Mouse (Mus musculus) left cerebral cortex, postnatal 14 days (tissue): ENCODE results near the gene Bhlhe40. TPM values are rescaled to one million over a fixed set of nuclear protein-coding genes. Genes with fewer than 3 reads are reported as not detected.

Experiments used
- DNase-seq, 2 experiments: peaks; one replicate each; pipeline ENCODE4 v3.0.0; 2021 to 2022; ENCODE audit warnings: low spot score in 2 of 2, mixed read lengths in 1 of 2
- intact Hi-C: fragments of 180-260 bp; cut with DNase I; formaldehyde crosslinking; loops from one replicate; pipeline ENCODE4 v1.15.1; 2025
- total RNA-seq, 2 experiments: library from RNA; stranded (reverse); gene quantifications; 2 replicates each; pipeline ENCODE4 v1.2.3; 2021

Gene Bhlhe40
- total RNA-seq, 2 experiments from 2014 or later: 55.2 to 77.3 TPM

DNA sequence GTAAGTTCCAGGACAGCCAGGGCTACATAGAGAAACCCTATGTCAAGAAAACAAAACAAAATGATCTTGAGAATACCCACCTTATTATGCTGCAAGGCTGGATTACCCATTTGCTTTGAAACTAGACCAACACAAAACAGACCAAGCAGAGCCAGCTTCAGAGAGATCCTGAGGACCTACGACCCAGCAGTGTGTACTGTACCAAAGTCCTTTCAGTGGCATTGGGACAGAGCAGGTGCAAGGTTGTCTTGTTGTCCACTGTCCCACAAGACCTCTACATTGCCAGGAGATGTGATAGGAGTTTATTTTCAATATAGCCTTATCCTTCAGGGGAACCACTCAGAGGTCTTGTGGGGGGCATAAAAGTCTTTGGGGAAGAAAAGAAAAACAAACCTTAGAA is 22.7 kb downstream of the Bhlhe40 start:
- no peak for DNase-seq
- intact Hi-C loops: no loop called here

DNA sequence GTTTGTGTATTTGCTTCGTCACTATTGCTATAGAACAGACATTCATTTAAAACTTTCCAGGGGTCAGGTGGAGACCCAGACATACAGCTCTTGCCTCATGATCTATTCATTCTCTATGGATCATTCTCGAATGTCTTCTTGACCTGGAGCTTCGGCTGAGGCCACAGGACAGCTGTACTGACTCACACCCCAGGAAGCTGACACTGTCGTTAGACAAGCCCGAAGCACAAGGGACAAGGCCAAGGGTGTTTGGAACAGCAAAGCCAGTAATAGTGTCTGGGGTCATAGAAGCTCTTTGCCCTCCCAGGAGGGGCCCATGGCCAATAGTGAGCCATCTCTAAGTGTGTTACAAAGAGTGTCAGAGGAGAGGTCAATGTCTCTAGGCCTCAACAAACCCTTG is 24.0 kb downstream of the Bhlhe40 start:
- no peak for DNase-seq

DNA sequence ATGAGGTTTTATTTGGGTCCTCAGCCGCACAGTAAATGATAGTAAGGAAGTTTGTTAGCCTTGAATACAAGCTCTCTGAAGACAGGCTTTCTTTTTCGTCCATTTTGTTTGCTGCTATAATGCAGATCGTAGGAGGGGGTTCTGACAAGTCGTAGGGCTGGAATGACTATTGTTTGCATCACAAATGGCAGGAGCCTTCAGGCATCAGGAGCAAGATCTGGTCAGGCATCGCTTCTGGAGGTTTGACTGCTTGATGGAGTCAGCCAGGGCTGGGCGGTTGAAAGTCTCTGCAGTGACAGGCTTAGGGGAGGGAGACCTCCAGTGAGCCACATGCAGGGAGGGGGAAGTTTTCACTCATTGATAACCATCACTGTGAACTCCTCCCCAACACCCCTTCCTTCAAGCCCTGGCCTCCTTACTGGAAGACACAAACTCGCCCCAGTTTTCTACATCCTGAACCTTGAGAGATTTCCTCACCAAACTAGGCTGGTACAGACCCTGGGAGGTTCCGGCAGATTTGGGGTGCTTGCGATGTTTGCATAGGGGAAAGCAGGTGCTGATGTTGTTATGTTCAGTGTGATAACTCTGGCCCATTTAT is 25.4 kb downstream of the Bhlhe40 start:
- no peak for DNase-seq
- intact Hi-C loops: no loop called here

More for the DNA sequence above, 24.0 kb downstream of the Bhlhe40 start:
- intact Hi-C loops: no loop called here

DNA sequence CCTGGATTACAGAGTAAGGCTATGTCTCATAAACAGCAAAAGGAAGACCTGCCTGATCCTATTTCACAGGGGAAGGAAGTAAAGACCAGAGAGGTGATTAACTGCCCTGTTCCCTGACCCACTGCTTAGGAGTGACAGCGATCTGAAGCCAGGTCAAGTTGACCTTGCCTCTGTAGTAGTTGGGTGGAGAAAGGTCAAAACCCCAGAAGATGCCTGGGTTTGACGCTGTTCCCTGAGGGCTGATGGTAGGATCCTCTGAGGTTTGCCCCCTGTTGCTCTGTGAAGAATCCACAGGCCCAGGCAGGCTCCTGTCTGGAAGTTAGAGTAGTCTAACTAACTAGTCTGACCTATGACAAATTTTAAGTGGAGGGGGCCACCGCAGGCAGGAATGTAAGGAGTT is 26.5 kb downstream of the Bhlhe40 start:
- intact Hi-C loops: no loop called here
- DNase-seq: no peak

DNA sequence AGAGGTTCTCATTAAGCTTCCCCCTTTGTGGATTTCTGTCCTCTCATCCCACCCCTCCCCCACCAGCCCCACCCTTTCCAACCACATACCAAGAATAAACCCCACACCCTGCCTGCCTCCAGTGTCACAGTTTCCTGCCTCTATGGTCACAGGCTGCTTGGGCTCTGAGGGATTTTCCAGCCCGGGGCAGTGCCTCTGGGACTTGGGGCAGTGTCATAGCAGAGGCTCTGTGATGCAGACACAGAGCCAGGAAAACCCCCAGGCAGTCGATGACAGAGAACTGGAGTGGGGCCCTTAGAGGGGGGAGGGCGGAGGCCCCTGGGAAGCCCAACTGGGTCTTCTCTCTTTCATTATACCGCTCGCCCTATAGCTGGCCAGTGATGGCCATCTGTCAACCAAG is 27.9 kb downstream of the Bhlhe40 start:
- intact Hi-C loops: no loop called here
- no peak for DNase-seq

DNA sequence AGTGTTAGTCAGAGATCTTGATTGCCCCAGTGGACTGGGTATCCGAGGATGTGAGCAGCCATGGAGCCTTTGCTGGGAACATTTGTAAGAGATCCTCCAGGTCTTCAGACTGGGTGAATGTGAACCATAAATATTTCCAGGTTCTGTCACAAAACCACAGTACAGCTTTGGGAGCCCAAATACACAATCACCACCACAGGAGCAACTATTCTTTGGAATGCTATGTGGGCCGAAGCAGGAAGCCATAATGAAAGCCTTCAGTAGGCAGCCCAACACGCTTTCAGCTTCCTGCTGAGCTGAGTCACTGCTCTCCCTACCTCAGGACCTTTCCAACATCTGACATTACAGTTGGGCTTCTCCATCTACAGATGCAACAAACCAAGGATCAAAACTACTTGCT is 32.6 kb downstream of the Bhlhe40 start:
- intact Hi-C loops: no loop called here
- no peak for DNase-seq

DNA sequence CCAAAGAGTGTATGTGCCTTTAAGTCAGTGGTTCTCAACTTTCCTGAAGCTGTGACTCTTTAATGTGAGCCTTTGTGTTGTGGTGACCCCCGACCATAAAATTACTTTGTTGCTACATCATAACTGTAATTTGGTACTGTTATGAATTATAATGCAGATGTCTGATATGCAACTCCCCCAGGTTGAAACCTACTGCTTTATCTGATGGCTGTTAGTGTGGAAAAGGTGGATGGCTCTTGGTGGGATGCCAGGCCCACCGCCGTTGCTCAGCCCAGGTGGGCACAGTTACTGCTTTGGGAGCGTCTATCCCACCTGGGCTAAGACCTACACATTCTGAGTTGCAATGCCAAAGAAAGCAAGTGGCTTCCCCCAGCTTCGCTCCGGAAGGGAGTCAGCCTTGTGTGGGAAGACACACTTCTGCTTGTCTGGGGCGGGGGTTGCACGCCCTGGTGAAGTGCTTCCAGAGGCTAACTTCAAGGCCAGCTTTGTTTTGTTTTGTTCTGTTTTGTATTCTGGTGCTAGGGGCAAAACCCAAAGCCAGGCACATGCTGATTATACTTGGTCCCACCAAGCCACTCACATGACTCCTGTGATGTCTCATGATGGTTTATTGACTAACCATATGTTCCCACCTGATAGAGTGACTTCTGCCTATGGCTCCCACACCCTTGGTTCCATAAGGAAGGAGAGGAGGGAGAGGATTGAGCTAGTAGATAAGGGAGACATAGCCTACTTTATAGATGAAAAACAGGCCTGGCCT is 34.7 kb downstream of the Bhlhe40 start:
- intact Hi-C loops: no loop called here
- no peak for DNase-seq

DNA sequence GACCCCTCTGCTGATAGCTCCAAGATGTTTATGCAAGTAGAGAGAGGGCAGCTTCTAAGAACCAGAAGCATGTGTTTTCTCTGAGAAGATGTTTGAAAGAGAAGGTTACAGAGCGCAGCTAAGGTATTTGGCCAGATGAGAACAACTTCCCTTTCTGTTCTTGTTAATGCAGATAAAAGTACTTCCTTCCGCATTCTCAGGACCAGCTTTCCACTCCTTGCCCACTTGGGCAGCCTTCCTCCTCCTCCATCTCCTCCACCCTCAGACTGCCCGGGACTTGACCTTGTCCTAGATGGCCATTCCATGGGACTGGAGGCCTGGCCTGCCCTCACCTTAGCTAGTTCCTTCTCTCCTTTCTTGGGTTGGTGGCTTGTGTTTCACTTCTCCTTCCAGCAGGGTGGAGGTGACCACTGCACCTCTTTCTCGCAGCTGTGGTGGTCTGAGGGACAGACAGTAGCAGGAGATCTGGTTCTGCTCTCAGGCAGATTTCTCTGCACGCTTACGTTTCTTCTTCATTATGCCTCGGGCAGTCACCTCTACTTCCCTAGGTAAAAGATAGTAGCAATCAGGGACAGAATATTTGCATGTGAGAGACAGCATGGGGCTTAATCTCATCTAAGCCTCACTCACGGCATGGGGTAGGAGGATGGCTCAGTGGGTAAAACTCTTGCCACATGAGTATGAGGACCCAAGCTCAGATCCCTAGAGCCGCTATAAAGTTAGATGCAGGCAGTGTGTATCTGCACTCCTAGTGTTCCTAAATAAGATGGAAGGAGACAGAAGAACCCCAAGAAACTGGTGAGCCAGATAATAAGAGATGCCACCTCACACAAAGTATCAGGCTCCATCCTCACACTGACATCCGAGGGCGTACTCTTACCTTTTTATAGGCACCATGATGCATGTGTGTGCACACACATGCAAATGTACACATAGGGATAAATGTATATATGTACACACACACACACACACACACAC is 35.7 kb downstream of the Bhlhe40 start:
- intact Hi-C loops: no loop called here
- no peak for DNase-seq

DNA sequence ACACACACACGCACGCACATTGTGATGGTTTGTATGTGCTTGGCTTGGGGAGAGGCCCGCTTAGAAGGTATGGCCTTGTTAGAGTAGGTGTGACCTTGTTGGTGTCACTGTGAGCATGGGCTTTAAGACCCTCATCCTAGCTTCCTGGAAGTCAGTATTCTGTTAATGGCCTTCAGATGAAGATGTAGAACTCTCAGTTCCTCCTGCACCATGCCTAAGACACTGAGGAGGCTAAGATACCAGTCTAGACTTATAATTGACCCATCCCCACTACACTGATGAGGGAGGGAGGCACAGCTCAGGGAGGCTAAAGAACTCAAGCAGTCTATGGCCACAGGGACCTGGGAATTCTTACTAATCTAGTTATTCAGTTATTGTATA is 36.4 kb downstream of the Bhlhe40 start:
- intact Hi-C loops: no loop called here
- no peak for DNase-seq

DNA sequence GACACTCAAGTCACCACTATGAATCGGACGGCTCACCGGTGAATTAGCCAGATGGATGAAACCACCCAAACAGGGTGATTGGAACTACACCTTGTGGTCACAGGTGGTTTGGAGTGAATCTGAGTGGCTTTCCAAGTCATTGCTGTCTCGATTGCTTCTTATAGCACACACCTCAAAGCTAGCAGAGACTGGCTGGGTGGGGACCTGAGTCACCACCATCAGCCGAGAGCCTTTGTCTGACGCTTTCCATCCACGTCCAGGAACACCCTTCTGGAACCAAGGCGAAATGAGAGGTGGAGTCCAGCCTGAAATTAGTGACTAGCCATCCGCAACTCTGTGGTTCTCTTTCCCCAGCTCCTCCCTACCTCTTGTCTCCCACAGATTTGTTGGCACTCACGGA is 36.9 kb downstream of the Bhlhe40 start:
- no peak for DNase-seq
- intact Hi-C loops: no loop called here

DNA sequence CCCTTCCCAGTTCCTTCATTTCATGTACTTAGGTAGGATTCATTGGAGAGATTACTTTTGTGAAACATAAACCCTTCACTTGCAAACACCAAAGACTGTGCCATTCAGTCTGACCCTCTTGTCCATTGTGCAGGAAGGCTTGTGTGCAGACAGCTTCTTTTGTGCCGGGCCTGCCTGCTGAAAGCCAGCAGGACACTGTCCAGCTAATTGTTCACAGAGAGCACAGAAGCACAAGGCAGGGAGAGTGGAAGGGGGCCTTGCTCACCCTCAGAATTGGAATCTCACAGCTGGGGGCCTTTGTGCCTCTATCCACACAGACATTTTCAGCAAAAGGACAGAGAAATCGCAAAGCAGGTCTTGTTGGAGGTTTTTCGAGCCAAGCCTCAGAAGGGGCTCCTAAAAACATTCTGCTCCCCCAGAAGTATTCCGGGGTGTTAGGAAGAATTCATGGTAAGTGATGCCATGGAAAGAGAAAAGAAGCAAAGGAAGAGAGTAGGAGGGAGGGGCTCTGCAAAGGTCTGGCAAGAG is 38.0 kb downstream of the Bhlhe40 start:
- no peak for DNase-seq
- intact Hi-C loops: no loop called here

DNA sequence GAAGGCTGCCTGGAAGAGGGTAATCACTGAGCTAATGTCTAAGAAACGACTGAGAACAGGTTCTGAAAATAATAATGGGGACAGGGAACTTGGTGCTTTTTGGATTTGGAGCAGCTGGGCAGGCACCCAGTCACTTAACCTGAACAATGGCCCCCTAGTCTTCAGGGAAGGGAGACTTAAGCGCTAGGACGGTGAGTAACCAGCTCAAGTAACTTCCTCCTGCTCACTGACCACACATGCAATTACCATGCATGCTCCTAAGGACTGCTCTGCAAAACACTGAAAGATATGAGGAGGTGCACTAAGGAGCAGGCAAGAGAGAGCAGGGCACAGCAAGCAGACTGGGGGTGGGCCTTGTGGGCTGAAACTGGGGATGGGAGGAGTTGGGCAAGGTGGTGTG is 39.2 kb downstream of the Bhlhe40 start:
- intact Hi-C loops: no loop called here
- no peak for DNase-seq

DNA sequence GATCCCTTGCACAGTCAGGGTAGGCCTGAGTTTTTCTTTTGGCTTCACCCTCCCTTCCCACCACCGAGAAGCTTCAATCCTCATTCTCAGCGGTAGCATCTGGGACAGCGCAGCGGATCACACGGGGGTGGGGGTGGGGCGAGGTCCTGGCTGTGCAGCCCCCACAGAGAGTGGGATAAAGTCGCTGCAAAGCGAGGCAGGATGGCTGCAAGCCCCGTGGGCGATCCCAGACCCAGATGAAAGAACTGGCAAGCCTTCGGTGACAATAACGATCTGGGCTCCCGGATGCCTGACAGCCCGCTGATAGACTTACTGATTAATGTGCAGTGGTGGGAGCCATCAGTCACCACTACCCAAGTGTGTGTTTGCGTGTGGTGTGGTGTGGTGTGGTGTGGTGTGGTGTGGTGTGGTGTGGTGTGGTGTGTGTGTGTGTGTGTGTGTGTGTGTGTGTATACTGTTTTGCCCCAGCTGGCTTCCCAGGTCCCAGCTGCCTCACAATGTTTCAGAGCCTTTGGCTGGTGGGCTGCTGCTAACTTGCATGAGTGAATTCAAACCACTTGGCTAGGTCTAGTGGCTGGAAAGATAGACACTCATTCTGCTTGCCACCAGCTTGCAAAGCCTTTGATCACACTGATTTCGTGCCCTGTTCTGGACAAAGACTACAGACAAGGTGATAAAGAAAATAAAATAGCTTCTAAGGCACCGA is 40.4 kb downstream of the Bhlhe40 start:
- DNase-seq: peak in 1 of 2 experiments; percentile 30
- intact Hi-C loops: no loop called here

DNA sequence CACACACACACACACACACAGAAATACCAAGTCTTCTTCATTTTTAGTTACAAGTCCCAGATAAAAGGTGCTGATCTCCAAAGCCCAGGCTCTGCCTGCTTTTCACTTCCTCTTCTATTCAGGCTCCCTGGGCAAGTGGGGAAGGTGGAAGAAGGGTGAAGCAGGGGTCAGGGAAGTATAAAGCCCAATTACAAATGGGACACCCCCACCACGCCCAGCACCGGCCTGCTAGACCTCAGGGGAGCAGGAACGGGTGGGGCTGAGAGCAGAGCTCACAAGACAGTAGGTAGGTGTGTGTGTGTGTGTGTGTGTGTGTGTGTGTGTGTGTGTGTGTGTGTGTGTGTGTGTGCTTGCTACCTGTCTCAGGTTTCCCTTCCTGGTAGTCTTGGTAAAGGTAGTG is 42.2 kb downstream of the Bhlhe40 start:
- intact Hi-C loops: no loop called here
- DNase-seq: no peak

DNA sequence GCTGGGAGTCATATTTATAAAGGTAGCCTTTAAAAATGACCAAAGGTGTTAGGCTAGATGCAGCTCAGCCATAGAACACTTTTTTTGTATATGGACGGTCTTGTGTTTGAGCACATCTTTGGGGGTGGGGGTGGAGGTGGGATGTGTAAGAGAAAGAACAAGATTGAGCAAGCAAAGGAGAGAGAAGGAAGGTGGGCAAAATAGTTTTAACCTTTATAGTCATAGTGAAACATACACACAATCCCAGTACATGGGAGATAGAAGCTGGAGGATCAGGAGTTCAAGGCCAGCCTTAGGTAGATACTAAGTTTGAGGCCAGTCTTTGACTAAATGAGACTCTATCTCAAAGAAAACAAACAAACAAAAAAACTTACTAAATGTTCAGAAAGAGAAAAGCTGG is 42.7 kb downstream of the Bhlhe40 start:
- intact Hi-C loops: no loop called here
- DNase-seq: no peak

DNA sequence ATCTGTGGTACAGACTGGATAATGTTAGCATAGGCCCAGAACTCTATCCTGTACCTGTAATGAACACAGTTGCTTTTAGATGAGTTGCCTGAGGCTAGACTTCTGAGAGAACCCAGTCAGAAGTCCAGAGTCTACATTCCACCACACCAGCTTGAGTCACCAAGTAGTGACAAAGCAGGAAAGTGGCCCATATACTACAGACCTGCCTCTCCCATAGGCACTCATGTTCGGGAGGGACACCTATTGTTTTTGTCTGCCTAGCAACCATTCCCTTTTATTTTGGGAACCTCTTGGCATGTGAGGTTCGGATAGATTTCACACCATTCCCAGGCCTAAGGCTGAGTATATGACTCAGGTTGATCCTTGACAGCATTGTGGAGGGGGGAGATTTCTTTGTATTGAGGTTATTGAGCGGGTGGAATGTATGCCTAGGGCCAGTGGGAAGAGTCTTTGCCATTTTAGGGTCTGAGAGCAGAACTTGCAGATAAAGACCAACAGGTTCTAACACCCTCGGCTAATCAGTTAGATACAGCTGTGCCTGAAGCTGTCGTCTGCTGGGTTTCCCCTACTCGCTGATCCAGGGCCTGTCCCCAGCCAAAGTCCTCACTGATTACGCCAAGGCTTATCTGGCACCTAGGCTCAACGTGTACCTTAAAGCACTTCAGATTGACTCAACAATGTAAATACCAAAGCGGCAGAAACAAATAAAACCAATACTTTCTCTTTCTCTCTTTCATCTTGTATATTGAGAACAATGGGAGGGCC is 44.1 kb downstream of the Bhlhe40 start:
- no peak for DNase-seq
- intact Hi-C loops: no loop called here

DNA sequence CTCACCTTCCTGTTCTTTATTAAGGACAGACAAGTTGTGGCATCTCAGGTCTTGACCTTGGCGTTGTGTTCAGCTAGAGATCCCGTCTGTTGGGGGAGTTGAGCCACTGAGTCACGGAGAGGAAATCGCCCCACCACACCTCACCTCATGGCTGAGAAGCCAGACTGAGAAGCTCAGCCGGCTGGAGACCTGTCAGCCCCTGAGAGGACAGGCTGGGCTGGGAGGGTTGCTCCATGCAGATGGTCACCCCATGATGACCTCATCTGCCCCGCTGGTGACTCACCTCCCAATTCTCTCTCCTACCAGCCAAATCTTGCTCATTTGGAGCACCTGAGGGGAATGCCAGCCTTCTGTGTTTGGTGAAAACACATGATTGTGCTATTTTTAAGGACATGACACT is 45.5 kb downstream of the Bhlhe40 start:
- DNase-seq: no peak
- intact Hi-C loops: no loop called here

DNA sequence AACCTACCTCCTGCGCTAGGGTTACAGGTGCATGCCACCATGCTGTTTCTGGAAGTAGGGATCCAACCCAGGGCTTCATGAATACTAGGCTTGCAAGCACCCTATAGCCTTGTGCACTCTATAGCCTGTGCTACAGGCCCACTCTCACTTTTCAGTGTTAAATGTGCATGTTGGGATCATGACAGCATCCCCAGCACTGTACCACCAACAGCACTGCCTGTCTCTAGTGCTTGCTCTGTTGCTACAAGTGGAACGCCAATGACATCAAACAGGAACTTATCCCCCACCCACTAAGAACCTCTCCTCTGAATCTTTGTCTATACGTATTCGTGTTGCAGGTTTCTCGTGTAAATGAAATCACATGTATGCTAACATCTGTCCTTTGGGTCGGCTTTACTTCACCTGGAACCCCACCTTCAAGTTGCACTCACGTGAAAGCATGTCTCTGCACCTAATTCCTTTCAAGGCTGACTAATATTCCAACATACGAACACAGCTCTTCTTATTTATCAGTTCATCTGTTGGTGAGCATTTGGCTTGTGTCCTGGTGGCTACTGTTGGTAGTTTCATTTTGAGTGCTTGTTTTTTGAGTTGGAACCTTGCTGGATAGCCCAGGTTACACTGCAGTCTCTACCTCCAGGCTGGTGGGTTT is 46.7 kb downstream of the Bhlhe40 start:
- intact Hi-C loops: no loop called here
- DNase-seq: no peak
